Mouse (Mus musculus) adrenal gland, postnatal 25 days (tissue): ENCODE measurements at regions not wholly inside any gene's neighbourhood (a gene's known extent, or its start where the extent isn't known, plus 50 kb on each side); places are given as distances from the start of the nearest gene placed in this dataset.
A peak's percentile ranks its signal among the peaks of the same experiment; 100 is the strongest.

Experiments used
- DNase-seq: peaks from one replicate; pipeline ENCODE4 v3.0.0; 2021; ENCODE audit warnings: mixed read lengths

GRCm38 (mm10) chr6:147832521-147832920, 214.5 kb upstream of the Far2 start:
- no peak for DNase-seq

- no peak for DNase-seq
Measured at GRCm38 (mm10) chr6:147833501-147833900, 213.6 kb upstream of the Far2 start.

DNA sequence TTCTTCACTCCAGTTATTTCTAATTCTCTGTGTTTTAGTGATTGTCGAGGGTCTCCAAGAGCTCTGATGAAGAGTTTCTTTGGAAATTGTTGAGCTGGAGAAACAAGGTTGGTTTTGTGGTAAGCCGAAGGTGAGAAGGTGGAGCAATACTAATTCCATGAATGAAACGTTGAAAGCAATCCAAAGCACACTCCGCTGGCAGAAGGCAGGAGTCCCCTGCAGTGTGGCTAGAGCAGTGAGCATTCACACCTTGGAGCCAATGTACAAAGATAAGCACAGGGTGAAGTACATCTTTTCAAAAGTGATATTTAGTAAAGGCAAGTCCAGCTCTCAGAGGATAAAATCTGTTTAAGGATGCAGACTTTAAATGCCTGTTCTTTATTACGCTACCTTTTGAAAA, 208.2 kb upstream of the Far2 start:
- no peak for DNase-seq

DNA sequence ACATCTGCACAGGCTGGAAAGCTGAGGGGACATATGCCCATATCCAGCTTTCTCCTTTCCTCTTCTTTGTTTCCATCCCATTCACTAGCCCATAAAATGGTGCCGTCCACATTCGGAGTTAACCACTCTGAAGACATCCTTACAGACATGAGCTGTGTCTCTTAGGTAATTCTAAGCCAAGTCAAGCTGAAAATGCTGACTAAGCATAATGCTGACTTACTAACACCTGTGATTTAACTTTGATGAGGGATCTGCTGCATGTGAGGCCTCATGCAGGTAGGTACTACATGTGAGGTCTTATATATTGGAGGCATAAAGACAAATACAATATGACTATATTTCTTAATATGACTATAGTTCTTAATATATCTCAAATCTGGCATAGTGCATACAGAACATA, 197.1 kb upstream of the Far2 start:
- DNase-seq, result no peak

DNA sequence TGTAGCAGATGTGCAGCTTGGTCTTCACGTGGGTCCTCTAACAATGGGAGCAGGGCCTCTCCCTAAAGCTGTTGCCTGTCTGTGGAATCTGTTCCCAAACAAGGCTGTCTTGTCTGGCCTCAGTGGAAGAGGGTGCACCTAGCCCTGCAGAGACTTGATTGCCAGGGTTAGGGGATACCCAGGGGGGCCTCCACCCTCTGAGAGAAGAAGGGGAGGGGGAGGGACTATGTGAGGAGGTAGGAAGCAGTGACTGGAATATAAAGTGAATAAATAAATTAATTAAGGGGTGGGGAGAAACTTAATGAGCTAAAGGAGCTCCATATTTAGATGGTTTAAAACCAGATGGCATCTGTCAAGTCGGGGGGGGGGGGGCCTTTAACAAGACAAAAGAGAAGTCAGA, 185.9 kb upstream of the Far2 start:
- no peak for DNase-seq

DNA sequence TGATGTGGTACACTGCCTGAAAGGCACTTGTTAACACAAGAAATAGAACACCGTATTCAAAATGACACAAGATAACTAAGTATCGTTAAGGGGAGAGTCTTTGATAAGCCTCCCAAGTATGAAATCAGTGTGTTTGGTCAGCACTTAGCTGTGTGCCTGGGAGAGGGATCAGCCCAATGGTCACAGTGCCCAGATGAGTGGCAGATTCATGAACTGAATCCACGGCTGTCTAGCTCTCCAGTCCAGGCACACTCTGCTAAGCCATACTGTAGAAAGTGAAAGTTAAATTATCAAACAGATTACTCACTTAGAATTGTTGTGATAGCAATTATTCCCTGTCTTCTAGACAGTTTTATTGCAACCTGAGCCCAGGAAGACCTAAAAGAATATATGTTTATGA, 176.0 kb upstream of the Far2 start:
- DNase-seq, result no peak

GRCm38 (mm10) chr6:147873173-147873572, 173.9 kb upstream of the Far2 start:
- DNase-seq, result no peak

DNA sequence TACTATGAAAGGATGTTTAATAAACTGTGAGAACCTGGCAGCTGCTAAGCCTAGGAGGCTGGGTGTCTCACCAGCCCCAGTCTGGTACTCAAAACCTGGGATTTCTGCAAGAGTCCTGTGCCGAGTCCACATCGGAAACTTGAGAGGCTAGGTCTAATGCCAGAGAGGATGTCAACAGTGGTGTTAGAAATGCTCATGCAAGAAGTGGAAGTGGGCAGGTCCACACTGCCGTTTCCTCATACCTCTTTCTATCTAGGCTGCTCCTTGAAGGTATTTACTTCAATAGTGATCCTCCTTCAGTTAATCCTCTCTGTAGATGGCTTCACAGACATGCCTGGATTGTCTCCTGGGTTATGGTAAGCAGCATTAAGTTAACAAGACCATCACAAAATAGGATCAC, 168.6 kb upstream of the Far2 start:
- DNase-seq, result no peak

- no peak for DNase-seq
Measured at GRCm38 (mm10) chr6:147885902-147886301, 161.2 kb upstream of the Far2 start.

GRCm38 (mm10) chr6:147919697-147920096, 127.4 kb upstream of the Far2 start:
- DNase-seq, result no peak

DNA sequence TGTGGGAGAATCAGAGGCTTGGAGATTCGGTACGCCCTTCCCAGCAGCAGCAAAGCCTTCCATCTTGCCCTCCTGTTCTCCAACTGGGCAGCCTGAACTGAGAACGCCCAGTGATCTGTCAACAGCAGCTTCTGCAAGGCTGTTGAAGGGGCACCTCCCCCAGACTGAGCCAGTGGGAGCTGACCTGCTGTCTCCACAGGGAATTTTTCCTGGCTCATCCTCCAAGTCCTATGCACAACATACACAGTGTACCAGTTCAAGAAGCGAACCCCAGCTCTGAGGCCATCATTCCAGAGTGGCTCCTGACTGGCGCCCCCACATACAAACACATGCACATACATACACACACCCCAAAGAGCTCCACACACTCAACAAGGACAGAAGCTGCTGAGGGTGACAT, 126.0 kb upstream of the Far2 start:
- no peak for DNase-seq

DNA sequence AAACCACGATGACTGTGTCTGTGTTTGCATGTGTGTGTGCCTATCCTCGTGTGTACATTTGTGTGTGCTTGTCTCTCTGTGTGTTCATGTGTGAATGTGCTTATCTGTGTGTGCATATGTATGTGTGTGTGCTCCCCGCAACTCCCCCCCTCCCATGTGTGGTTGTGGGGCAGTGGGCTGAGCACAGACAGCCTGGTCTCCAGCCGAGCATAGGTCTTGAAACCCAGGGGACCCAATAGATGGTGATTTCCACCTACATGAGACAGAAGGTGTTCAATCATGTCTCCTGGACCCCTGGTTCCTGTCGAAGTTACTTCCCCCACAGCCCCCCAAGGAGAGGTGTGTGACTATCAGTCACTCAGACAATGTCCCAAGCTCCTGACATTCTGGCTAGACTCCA, 124.6 kb upstream of the Far2 start:
- DNase-seq, result no peak

DNA sequence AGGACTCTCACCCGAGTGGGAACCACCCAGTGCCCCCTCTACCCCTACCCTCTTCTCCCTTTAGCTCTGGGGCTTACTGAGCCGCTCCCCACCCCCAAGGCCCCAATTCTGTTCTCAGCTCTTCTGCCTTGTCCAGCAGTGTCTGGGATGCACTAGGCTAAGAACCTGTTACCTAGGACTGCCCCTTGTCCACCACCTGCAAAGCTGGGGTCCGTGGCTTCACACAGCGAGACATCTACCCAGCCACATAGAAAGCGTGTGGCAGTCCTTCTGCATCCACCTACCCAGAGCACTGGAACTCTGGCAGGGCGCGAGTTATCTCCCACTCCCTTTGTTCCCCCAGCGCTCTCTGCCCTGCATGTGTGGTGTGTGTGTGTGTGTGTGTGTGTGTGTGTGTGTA, 123.8 kb upstream of the Far2 start:
- DNase-seq, result no peak

- no peak for DNase-seq
Measured at GRCm38 (mm10) chr6:147928951-147929350, 118.1 kb upstream of the Far2 start.

DNA sequence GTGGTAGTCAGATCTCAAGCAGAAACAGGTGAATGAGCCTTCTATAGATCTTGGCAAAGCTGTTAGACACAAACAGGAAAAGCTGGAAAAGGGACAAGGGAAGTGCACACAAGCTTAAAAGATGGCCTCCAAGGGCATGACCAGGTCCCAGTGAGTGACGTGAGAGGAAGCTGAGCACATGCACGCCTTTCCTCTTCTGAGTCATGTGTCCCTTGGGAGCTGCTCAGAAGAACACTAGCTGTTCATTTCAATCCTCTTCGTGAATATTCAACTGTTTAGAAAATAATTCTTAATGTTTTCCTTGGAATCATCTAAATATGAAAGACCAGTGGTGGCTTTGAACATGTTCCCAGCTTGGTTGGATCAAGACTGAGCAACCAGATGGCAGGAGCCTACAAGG, 103.0 kb upstream of the Far2 start:
- no peak for DNase-seq

DNA sequence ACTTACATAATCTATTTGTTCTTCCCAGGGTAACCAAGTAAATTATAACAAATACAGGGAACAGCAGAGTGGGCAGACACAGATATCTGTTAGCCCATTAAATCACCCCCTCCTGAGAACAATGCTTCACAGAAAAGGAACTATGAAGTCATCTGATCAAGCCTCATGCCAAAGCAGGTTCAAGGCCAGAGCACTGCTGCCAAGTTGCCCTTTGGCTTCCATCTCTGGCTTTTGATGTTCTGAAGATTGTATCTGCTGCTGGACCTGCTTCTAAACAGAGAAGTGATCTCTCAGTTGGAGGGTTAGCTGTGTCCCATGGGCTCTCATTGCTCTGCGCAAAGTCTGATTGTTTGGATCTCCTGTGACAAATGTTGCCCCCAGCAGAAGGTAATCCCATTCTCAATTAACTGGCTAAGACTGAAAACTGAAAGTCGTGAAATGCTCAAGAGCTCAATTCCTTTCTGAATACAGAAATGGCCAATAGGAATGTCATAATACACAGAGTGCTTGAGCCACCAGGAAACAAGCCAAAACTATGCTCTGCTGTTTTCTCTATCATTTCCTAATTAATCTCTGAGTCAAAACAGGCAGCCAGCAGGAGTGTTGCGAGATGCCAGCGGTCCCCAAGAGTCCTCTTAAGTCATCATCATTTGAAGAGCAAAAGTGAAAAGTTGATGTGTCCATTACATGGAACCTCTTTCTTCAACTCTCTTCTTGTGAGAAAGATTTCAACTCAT, 102.0 kb upstream of the Far2 start:
- DNase-seq, result peak; percentile 19

GRCm38 (mm10) chr6:147947997-147948396, 99.1 kb upstream of the Far2 start:
- no peak for DNase-seq

DNA sequence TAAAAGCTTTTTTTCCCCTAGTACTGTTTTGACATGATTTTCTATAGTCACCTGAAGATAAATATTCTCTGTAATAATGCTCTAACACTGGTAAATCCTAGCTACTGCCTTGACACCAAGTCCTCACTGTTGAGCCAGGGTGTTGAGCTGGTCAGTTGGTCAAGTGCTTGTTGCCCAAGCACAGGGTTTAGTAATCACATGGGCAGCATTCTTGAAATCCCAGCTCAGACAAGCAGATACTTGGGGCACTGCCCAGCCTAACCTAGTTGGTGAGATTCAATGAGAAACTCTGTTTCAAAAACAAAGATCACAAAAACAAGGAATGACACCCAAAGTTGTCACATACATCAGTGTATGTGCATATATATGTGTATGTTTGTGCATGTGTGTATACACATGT, 95.4 kb upstream of the Far2 start:
- DNase-seq, result peak; percentile 26

- no peak for DNase-seq
Measured at GRCm38 (mm10) chr6:147953058-147953679, 93.9 kb upstream of the Far2 start.

DNA sequence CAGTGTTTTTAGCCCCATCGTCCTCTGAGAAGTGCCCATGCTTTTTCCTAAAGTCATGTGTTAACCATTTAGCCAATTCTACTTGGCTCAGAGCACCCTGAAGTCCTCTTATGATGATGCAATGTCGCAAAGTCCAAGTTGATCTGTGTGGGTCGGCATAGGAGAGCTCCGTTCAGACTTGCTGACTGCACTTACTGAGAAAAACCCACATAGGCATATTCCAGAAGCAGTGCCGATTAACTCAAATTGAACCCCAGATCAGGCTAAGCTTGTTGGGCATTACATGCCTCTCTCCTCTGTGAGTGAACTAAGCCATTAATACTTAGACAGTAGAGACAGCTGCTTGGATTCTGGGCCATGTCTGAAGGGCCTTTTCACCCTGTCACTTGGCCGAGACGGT, 93.3 kb upstream of the Far2 start:
- DNase-seq, result no peak

DNA sequence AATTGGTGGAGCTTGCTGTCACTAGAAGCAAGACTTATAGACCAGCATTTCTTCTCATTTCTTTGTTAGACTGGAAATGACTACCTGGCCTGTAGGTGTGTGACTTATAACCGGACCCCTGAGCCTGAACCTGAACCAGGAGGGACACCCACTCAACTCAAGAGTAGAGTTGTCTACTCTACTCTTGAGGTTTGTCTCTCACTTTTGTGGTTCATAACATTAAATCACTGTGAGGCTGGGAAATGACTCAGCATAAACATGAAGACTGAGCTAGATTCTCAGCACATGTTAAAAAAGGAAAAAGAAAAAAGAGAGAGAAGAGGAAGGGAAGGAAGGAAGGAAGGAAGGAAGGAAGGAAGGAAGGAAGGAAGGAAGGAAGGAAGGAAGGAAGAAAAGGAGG, 92.8 kb upstream of the Far2 start:
- no peak for DNase-seq

DNA sequence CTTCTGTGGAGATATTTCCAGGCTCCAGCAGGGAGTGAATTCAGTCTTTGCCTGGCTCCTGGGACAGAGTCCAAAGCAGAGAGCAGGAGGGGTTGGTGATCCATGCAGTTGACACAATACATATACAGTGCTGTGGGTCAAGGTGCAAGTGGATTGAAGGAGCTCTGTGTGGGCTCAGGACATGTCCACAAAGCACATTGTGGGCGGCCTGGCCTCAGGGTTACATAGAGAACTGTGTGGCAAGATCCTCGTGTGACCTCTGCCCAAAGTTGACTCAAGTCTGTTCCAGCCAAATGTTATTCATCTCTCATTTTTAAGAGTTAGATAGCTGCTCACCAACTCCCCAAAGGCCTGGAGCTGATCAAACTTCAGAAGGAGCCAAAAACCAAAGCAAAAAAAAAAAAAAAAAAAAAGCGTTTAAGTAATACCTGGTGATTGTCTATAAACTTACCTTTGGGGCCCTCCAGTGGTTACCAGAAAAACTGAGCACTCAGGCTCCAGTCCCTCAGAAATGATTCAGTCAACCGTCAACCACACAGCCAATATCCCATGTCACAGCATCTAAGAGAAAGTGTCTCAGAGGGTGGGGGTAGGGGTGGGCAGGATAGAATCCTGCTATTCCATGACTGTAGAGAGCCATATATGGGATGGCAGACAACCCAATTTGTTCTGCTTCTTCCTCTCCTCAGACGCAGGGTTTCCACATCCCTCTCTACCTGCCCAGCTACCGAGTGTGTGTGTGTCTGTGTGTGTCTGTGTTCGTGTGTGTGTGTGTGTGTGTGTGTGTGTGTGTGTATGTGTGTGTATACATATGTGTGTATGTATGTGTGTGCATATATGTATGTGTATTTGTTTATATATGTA, 91.9 kb upstream of the Far2 start:
- DNase-seq, result peak; percentile 35

GRCm38 (mm10) chr6:147964739-147965138, 82.3 kb upstream of the Far2 start:
- DNase-seq, result no peak
